Mouse (Mus musculus) bone marrow, adult 2 months (tissue): ENCODE results near the gene L3mbtl2.

Experiments used
- CTCF ChIP-seq: fragments of 200-500 bp; IDR thresholded peaks from 2 replicates; pipeline ENCODE4 v1.5.1; 2011; ENCODE audit warnings: low read length, control low read depth; ENCODE audit not compliant: control insufficient read depth, insufficient read depth
- POLR2A ChIP-seq: fragments of 200-500 bp; IDR thresholded peaks from 2 replicates; pipeline ENCODE4 v1.6.1; 2011; ENCODE audit warnings: low read depth, mild to moderate bottlenecking, control low read depth, low read length, borderline replicate concordance; ENCODE audit not compliant: control insufficient read depth

DNA sequence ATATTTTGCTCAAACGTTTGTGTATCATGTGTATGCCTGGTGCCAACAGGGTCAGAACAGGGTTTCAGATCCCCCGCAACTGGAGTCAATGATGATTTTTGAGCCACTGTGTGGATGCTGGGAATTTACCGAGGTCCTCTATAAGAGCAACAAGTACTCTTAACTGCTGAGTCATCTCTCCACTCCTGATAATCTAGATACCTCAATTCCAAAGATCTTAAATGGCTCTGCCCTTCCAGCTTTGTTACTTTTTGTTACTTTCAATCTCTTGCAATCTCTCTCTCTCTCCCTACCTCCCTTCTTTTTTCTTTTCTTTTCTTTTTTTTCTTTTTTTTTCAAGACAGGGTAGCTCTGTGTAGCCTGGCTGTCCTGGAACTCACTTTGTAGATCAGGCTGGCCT is 71.4 kb downstream of the L3mbtl2 start:
- TF ChIP-seq CTCF (no peak), POLR2A (no peak)
